Mouse (Mus musculus): Measurements from ENCODE around the gene Heca. TPM values are rescaled to one million over a fixed set of nuclear protein-coding genes. Genes with fewer than 3 reads are reported as not detected.
"Not testable (repeated sequence)": the region's sequence is repeated elsewhere in the genome, so short reads cannot be mapped to it uniquely, and the experiment has no call there.

Gene Heca
- polyA plus RNA-seq, 1 experiment from 2014 or later: 4.1 TPM

DNA sequence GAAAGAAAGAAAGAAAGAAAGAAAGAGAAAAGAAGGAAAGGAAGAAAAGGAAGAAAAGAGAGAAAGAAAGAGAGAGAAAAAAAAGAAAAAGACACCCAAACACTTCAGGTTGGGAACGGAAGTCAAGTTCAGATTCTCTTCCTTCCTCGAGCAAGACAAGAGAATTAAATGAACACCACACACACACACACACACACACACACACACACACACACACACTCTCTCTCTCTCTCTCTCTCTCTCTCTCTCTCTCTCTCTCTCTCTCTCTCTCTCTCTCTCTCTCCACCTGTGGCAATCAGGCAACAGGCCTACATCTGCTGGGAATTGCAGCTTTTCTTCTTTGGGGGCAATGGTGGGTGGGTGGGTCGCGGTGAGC lies 1.1 kb downstream of the Heca start:
- not testable (repeated sequence) for H3K9me3 ChIP-seq (ENCODE audit: control insufficient read depth, low read length); H3K27me3 ChIP-seq (ENCODE audit: control insufficient read depth, insufficient read depth, low read length); ATAC-seq (ENCODE audit: low FRiP score, low TSS enrichment); H3K4me1 ChIP-seq (ENCODE audit: control insufficient read depth, insufficient read depth, low read length); H3K36me3 ChIP-seq (ENCODE audit: control insufficient read depth, insufficient read depth, low read length)
- Histone ChIP-seq H3K9ac (ENCODE audit: low read depth, low read length) (peak overlapping the region; percentile 87), H3K4me2 (replicated peaks; ENCODE audit: low read depth, low read length) (peak overlapping the region; percentile 51), H3K4me3 (ENCODE audit: low read length) (peak overlapping the region; percentile 82), H3K27ac (ENCODE audit: low read depth, low read length) (peak overlapping the region; percentile 78)
- WGBS: 0% methylated on average over 4 of the region's 4 CpGs

DNA sequence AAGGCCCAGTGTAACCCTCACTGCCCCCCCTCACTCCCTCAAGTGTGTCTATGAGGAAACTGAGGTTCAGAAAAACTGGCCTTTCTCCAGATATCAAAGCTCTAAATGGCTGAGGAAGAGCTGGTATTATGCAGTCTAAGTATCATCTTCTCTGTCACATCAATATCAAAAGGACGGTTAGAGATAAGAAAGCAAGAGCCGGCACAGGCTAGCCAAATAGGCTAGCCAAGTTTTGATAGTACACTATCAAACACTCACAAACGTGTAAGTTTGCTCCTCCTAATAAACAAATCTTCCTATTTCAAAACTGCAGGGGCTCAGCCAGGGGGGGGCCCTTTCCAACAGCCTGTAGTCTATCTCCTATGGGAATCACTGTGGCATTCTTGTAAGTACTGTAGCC lies 1.8 kb downstream of the Heca start:
- H3K9me3 ChIP-seq (ENCODE audit: control insufficient read depth, low read length): no peaks in the 10 kb centered on the region
- H3K4me1 ChIP-seq (ENCODE audit: control insufficient read depth, insufficient read depth, low read length): peaks cover 8% of the 10 kb centered on the region; the same call in 1 of the 2 replicates
- H3K27me3 ChIP-seq (ENCODE audit: control insufficient read depth, insufficient read depth, low read length): no peaks in the 10 kb centered on the region
- H3K36me3 ChIP-seq (ENCODE audit: control insufficient read depth, insufficient read depth, low read length): no peaks in the 10 kb centered on the region; the same call in 1 of the 2 replicates
- 69% methylated on average over 3 of the region's 3 CpGs for WGBS
- H3K4me2 ChIP-seq (replicated peaks; ENCODE audit: low read depth, low read length): peak overlapping the region; percentile 51
- peak overlapping the region; percentile 24; the same call in 1 of the 2 replicates for H3K9ac ChIP-seq (ENCODE audit: low read depth, low read length)
- no peak overlapping the region for H3K27ac ChIP-seq (ENCODE audit: low read depth, low read length)
- no peak for ATAC-seq (ENCODE audit: low FRiP score, low TSS enrichment)
- peak overlapping the region; percentile 82 for H3K4me3 ChIP-seq (ENCODE audit: low read length)

DNA sequence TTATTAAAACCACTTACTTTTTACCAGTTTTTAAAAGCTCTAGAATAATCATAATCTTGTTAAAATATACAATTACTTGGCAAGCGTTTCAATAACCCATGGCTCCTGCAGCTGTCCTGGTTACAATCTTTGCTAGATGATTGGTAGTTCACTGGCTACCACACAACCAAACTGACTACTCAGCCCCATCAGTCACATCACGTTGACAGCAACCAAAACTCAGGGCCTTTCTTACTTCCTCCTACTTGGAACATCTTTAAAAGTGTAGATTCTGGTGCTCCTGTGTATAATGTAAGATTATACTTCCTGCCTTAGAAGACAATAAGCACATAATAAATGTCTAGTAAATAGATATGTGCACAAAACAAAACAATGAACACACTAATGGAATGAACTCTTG lies 14.2 kb downstream of the Heca start:
- H3K4me3 ChIP-seq (ENCODE audit: low read length): no peak overlapping the region
- H3K27me3 ChIP-seq (ENCODE audit: control insufficient read depth, insufficient read depth, low read length): no peaks in the 10 kb centered on the region
- ATAC-seq (ENCODE audit: low FRiP score, low TSS enrichment): no peak
- H3K4me2 ChIP-seq (replicated peaks; ENCODE audit: low read depth, low read length): no peak overlapping the region
- H3K9ac ChIP-seq (ENCODE audit: low read depth, low read length): no peak overlapping the region
- WGBS: 83% methylated on average over 2 of the region's 2 CpGs
- H3K27ac ChIP-seq (ENCODE audit: low read depth, low read length): no peak overlapping the region
- H3K9me3 ChIP-seq (ENCODE audit: control insufficient read depth, low read length): no peaks in the 10 kb centered on the region
- H3K4me1 ChIP-seq (ENCODE audit: control insufficient read depth, insufficient read depth, low read length): peaks cover 8% of the 10 kb centered on the region; the same call in 1 of the 2 replicates
- no peaks in the 10 kb centered on the region for H3K36me3 ChIP-seq (ENCODE audit: control insufficient read depth, insufficient read depth, low read length)

DNA sequence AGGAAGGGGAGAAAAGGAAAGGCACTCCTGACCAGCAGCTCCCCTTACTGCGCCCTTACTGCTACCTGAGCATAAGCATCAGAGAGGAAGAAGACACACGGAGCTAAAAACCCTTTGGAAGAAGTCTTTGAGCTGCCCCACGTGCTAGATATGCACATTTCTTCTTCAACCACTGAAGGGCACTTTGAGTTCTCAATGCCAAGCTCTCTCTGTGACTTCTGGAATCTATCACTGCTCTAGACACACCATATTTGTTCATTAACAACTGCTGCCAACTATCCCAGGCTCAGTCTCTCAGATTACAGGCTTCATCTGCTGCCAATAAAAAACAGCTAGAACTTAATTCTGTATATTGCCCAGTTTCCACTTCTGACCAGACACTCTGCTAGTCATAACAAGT lies 15.7 kb downstream of the Heca start:
- H3K9me3 ChIP-seq (ENCODE audit: control insufficient read depth, low read length): no peaks in the 10 kb centered on the region

DNA sequence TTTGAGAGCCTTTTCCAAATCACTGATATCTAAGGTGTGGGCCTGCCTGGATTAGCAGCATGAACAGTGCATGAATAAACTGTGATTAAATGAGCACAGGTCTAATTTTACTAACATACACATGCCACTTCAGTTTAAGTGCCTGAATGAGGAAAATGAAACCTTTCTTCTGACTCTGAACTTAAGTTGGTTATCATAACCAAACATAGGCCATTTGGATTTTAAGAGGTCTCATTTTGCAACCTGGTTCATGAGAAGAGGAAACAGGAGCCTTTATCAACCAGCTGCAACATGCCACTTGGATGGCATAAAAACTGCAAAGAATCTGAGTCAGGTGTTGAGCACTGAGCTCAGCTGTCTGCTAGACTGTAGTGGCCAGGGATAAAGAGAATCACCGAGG lies 16.7 kb downstream of the Heca start:
- H3K4me1 ChIP-seq (ENCODE audit: control insufficient read depth, insufficient read depth, low read length): peaks cover 8% of the 10 kb centered on the region; the same call in 1 of the 2 replicates
- no peaks in the 10 kb centered on the region for H3K9me3 ChIP-seq (ENCODE audit: control insufficient read depth, low read length)
- H3K4me3 ChIP-seq (ENCODE audit: low read length): no peak overlapping the region
- no peaks in the 10 kb centered on the region for H3K27me3 ChIP-seq (ENCODE audit: control insufficient read depth, insufficient read depth, low read length)
- H3K27ac ChIP-seq (ENCODE audit: low read depth, low read length): peak overlapping the region; percentile 37; the same call in 1 of the 2 replicates
- H3K36me3 ChIP-seq (ENCODE audit: control insufficient read depth, insufficient read depth, low read length): no peaks in the 10 kb centered on the region
- no peak overlapping the region for H3K4me2 ChIP-seq (replicated peaks; ENCODE audit: low read depth, low read length)
- H3K9ac ChIP-seq (ENCODE audit: low read depth, low read length): no peak overlapping the region
- ATAC-seq (ENCODE audit: low FRiP score, low TSS enrichment): no peak
- 60% methylated on average over 1 of the region's 1 CpGs for WGBS

More for the DNA sequence above, 15.7 kb downstream of the Heca start:
- Histone ChIP-seq H3K9ac (ENCODE audit: low read depth, low read length) (no peak overlapping the region), H3K27me3 (ENCODE audit: control insufficient read depth, insufficient read depth, low read length) (no peaks in the 10 kb centered on the region), H3K4me1 (ENCODE audit: control insufficient read depth, insufficient read depth, low read length) (peaks cover 8% of the 10 kb centered on the region; the same call in 1 of the 2 replicates), H3K4me3 (ENCODE audit: low read length) (no peak overlapping the region), H3K27ac (ENCODE audit: low read depth, low read length) (no peak overlapping the region), H3K36me3 (ENCODE audit: control insufficient read depth, insufficient read depth, low read length) (no peaks in the 10 kb centered on the region), H3K4me2 (replicated peaks; ENCODE audit: low read depth, low read length) (no peak overlapping the region)
- WGBS: 61% methylated on average over 3 of the region's 3 CpGs
- no peak for ATAC-seq (ENCODE audit: low FRiP score, low TSS enrichment)

DNA sequence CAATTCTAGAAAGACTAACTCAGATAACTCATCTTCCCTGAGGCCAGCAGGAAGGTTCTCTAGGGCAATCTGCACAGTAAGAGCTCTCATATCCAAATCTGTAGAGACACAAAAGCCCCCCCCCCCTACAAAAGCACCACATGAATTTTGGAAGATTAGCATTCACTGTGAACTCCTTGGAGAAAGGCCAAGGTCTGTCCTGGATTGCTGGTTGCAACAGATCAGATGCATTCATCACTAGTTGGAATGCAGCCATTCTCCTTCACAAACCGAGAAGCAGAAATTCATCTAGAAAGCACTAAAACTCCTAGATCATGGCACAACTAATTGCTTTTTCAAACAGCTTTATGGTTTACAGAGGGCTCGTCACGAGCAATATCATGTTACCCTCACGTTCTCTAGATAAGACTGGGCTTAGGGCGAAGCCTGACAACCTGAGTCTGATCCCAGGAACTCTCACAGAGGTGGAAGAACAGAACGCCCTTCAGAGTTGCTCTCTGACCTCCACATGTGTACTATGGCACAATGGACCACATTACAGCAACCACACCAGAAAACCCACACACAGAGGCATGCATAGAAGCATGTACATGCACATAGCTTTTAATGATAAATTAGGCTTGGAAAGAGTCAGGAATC lies 17.3 kb downstream of the Heca start:
- peaks cover 8% of the 10 kb centered on the region; the same call in 1 of the 2 replicates for H3K4me1 ChIP-seq (ENCODE audit: control insufficient read depth, insufficient read depth, low read length)
- no peak for ATAC-seq (ENCODE audit: low FRiP score, low TSS enrichment)
- no peak overlapping the region for H3K4me2 ChIP-seq (replicated peaks; ENCODE audit: low read depth, low read length)
- H3K9ac ChIP-seq (ENCODE audit: low read depth, low read length): no peak overlapping the region
- H3K27ac ChIP-seq (ENCODE audit: low read depth, low read length): peak overlapping the region; percentile 37; the same call in 1 of the 2 replicates
- 24% methylated on average over 6 of the region's 6 CpGs for WGBS
- no peak overlapping the region for H3K4me3 ChIP-seq (ENCODE audit: low read length)
- no peaks in the 10 kb centered on the region for H3K9me3 ChIP-seq (ENCODE audit: control insufficient read depth, low read length)
- no peaks in the 10 kb centered on the region for H3K36me3 ChIP-seq (ENCODE audit: control insufficient read depth, insufficient read depth, low read length)
- H3K27me3 ChIP-seq (ENCODE audit: control insufficient read depth, insufficient read depth, low read length): no peaks in the 10 kb centered on the region

DNA sequence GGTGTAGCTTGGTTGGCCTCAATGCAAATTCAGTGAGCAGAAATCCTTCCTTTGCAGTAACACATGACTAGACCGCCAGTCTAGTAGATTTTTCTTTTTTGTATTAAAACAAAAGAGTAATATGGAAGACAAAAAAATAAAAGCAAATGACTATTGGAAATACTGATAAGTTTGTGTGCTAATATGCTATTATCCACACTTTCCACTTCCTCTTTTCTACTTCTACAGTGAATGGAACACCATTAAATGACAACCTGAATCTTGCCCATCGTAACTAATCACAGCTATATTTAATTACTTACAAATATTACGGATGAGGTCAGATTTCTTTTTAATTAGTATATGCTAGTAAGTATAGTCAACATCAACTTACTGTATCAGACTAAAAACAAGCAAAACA lies 22.7 kb downstream of the Heca start:
- Histone ChIP-seq H3K36me3 (ENCODE audit: control insufficient read depth, insufficient read depth, low read length) (no peaks in the 10 kb centered on the region), H3K9me3 (ENCODE audit: control insufficient read depth, low read length) (no peaks in the 10 kb centered on the region), H3K9ac (ENCODE audit: low read depth, low read length) (no peak overlapping the region), H3K4me1 (ENCODE audit: control insufficient read depth, insufficient read depth, low read length) (no peaks in the 10 kb centered on the region), H3K27me3 (ENCODE audit: control insufficient read depth, insufficient read depth, low read length) (no peaks in the 10 kb centered on the region), H3K4me3 (ENCODE audit: low read length) (no peak overlapping the region), H3K27ac (ENCODE audit: low read depth, low read length) (no peak overlapping the region), H3K4me2 (replicated peaks; ENCODE audit: low read depth, low read length) (no peak overlapping the region)
- ATAC-seq (ENCODE audit: low FRiP score, low TSS enrichment): no peak
- 95% methylated on average over 3 of the region's 3 CpGs for WGBS

DNA sequence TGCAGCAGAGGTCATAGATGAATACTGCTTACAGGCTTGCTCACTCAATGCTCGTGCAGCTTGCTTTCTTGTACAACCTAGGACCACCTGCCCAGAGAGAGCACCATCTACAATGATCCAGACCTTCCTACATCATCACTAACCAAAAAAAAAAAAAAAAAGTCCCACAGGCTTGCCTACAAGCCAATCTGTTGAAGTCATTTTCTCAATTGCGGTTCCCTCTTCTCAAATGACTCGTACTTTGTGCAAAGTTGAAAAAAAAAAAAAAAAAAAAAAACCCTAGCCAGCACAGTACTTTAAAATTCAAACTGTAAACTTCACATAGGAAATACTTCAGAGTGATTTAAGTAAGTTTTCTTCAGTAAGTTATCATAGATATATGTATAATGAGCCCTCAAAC lies 23.7 kb downstream of the Heca start:
- Histone ChIP-seq H3K4me3 (ENCODE audit: low read length) (no peak overlapping the region), H3K4me1 (ENCODE audit: control insufficient read depth, insufficient read depth, low read length) (no peaks in the 10 kb centered on the region), H3K27ac (ENCODE audit: low read depth, low read length) (no peak overlapping the region), H3K4me2 (replicated peaks; ENCODE audit: low read depth, low read length) (no peak overlapping the region), H3K36me3 (ENCODE audit: control insufficient read depth, insufficient read depth, low read length) (no peaks in the 10 kb centered on the region), H3K27me3 (ENCODE audit: control insufficient read depth, insufficient read depth, low read length) (no peaks in the 10 kb centered on the region), H3K9me3 (ENCODE audit: control insufficient read depth, low read length) (no peaks in the 10 kb centered on the region), H3K9ac (ENCODE audit: low read depth, low read length) (no peak overlapping the region)
- WGBS: 78% methylated on average over 3 of the region's 3 CpGs
- no peak for ATAC-seq (ENCODE audit: low FRiP score, low TSS enrichment)

DNA sequence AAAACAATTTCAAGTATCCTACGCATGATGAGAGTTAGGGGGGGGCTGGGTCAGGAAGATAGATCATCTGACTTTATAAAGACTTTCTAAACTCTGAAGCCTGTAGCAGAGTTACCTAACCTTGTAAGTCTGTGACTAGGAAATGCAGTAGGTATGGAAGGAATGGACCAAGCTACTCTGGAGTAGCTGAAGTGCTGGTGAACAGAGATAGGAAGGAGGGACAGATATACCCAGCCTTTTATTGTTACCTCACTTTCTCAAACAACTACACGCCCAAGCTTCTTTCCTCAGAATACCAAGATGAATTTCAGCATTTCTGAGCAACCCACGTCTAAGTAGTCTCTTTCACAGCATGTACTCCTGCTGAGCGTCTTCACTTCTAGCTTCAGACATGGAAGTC lies 26.5 kb downstream of the Heca start:
- no peaks in the 10 kb centered on the region for H3K4me1 ChIP-seq (ENCODE audit: control insufficient read depth, insufficient read depth, low read length)
- H3K9ac ChIP-seq (ENCODE audit: low read depth, low read length): no peak overlapping the region
- no peaks in the 10 kb centered on the region for H3K36me3 ChIP-seq (ENCODE audit: control insufficient read depth, insufficient read depth, low read length)
- whole genome bisulfite sequencing: 61% methylated on average over 4 of the region's 4 CpGs
- no peak overlapping the region for H3K4me2 ChIP-seq (replicated peaks; ENCODE audit: low read depth, low read length)
- ATAC-seq (ENCODE audit: low FRiP score, low TSS enrichment): no peak
- H3K27me3 ChIP-seq (ENCODE audit: control insufficient read depth, insufficient read depth, low read length): no peaks in the 10 kb centered on the region
- H3K27ac ChIP-seq (ENCODE audit: low read depth, low read length): no peak overlapping the region
- H3K4me3 ChIP-seq (ENCODE audit: low read length): no peak overlapping the region
- no peaks in the 10 kb centered on the region for H3K9me3 ChIP-seq (ENCODE audit: control insufficient read depth, low read length)
